Mouse (Mus musculus) right cerebral cortex, postnatal 4 days (tissue): ENCODE results near the gene Pdcd10.

Experiments used
- DNase-seq: peaks from one replicate; pipeline ENCODE4 v3.0.0-alpha.2; 2022

Gene Pdcd10

DNA sequence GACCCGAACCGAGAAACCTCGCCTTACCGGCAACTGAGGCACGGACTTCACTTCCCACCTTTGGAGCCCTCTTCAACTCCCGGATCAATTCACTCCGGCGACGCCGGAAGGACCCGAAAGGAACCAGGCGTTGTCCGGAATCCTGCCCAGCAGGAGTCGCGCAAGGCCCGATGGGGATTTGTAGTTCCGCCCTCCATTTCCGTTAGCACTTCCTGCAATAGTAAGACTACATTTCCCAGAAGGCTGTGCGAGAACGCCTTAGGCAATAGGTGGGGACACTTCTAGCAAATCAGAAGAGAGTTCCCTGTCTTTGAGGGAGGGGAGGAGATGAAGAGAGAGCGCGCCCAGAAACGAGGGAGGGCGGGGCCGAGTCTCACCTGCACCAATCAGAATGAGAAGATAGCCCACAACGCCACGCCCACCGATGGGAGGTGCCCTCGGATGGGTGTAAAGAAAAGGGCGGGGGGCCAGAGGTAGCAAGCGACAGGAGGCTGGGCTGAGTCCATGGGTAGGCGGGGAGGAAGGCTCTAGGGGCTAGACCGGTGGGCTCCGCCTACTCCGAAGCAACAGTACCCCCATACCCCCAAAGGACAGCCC, at the start of gene Pdcd10:
Gene Pdcd10, minus strand, starts transcription at position 162 of the 597 bp plus-strand sequence.
- DNase-seq = peak; percentile 98

DNA sequence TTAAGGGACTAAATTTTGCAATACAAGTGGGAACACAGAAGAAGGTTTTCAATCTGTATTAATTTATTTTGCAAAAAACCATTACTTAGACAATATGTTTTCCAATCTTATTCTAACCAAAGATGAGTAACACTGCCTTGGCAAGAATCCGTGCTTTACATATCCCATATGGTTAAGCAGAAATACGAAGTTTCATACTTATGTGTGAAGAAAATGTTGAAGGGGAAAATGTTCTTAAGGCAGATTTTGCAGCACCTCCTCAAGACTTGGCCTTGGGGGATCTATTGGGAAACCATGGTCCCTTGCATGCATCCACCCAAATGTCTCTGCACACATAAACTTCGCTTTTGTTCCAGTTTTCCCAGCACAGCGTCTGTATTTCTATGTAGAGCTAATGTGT, 28.2 kb upstream of the Pdcd10 start:
- no peak for DNase-seq

DNA sequence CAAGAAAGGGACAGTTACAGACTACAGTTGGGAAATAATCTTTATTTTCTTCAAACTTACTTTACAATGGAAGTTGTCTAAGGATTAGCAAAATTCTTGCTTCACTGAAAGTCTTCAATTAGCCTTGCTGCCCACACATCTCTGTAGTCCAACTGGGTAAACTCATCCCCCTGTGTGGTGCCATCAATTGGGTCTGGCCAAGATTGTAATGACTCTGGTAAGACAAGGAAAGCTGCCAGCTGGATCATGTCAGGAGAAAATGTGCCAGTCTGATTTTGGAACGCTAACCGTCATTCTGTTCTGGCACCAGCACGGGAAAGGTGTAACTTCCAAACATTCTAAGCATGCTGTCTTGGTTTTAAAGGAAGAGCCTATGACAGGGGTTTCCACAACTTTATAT, 26.6 kb upstream of the Pdcd10 start:
- DNase-seq = no peak

DNA sequence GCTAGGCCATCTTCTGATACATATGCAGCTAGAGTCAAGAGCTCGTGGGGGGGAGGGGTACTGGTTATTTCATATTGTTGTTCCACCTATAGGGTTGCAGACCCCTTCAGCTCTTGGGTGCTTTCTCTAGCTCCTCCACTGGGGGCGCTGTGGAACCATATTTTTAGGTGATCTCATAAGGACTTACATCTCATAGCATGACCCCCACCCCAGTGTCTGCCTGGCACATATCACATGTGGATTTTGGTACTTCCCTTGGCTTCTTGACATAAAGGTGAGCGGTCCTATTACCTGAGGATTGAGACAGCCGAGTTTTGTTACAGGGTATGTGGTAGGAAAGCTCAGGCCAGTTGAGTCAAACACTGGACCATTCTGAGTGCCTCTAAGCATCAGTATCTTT, 22.7 kb upstream of the Pdcd10 start:
- peak; percentile 24 for DNase-seq

DNA sequence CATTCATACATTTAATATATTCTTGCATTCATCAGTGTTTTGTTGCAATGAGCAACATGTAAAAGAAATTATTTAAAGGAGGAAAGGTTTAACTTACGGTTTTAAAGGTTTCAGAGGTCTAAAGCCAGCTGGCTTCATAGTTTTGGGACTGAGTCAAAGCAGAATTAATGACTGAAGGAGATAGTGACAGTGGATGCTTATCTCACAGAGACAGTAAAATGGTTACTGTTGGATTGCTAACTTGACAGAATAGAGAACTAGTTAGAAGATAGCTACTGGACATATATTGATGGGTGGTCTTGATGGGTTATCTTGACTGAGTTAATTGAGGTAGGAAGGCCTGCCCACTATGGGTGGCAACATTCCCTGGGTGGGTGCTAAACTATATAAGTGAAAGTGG, 18.9 kb upstream of the Pdcd10 start:
- DNase-seq = no peak

DNA sequence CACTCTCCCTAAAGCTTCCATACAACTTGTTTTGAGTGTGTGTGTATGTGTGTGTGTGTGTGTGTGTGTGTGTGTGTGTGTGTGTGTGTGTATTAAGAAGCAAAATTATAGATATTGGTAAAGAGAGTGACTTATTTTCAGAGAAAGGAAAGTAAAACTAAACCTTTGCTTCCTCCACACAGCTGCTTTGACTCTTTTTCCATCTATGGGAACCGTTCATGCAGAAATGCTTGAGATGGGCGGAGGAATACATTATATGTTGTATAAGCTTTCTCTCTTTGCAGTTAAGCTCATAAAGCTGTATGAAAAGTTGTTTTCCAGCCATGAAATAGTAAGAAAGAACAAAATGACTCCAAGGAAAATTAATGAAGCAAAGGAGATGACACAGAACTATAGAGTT, 17.4 kb upstream of the Pdcd10 start:
- no peak for DNase-seq

DNA sequence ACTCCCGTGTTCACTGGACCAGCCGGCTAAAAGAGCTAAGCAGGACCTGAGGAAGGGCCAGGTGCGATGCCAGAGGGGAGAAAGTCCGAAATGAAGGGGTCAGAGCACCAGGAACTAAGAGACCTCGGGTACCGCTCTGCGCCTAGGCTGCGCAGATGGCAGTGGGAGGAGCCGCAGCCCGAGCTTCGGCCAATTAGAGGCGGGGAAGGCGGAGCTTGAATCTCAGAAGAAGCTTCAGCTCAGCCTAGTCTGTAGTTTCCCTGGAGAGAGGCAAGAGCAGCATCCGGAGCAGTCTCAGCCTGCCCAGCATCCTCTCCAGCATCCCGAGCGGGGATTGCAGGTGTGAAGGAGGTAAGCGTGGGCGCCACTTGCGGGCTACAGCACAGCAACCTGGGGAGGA, 636 bp upstream of the Pdcd10 start, which contains the start of gene Serpini1:
Gene Serpini1, plus strand, starts transcription at position 256 of the 400 bp plus-strand sequence.
- peak; percentile 78 for DNase-seq

DNA sequence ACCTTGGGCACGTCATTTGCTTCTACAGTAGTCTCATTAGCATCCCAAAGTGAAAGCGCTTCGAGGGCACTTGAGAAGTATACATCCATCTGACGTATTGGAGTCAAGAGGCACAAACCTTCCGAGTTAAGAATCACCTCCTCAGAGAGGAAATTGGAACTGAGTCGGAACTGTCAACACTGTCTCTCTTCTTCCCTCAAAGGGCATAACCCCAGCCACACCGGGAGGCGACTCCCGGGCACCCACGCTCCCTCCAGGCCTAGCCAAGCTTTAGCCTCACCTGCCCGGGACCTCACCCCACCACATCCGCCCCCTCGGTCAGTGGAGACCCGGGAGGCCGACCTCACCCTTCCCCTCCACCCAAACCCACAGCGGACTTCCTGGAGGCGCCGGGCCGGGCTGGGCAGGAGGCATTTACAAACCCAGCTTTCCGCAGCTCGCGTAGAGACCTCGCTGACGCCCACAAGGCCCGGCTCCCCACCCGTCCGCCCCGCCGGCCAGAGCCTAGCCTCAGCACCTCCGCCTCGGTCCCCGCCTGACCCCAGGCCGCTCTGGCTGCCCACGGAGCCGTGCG, 448 bp downstream of the Pdcd10 start:
- no peak for DNase-seq

DNA sequence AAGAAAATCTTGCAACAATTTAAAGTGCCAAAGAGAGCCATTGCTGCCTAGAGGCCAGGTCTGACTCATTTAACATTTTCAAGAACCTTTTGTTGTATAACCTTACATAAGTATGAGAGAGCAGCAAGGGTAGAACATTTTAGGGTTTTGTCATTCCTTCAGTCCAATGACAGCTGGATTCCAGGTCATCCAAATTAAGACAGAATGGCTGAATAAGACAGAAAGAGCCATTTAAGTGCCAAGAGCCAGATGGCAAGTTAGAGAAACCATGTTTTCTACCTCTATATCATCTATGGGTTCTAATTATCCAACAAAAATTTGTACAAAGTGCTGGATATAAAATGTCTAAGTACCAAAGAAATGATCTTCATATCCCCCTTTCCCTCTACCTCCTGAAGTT, 5.4 kb downstream of the Pdcd10 start:
- no peak for DNase-seq

DNA sequence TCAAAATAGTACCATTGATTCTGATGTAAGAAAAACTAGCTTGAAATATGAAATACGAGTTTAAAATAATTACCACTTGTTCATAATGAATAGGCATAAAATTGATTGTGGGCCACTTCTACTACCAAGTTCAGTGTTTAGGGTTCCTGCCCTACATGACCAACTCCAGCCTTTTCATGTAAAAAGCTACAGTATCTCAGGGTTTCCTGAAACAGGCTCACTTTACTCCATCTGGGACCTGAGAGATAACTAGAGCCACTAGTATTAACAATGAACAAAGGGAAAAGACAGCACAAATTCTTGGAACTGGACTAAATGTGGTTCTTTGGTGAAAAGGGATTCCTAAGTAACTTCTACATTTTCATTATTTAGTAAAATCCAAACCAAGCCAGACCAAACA, 12.4 kb downstream of the Pdcd10 start:
- DNase-seq = no peak

DNA sequence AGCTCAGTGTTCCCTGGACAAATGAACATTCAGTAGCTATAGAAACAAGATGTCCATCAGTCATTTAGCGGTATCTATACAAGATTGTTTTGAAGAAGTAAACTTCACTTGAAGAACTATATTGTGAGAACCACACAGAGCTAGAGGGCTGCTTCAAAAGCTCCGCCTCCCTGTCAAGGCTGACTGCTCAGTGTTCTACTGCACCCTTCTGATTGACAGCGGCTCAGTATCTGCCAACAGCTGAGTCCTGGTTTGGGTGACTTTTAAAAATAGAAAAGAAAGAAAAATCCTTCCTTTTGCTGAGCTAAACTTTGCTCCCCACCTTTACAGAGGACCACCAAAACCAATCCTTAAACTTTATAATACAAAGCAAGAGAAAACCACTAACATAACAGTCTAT, 13.8 kb downstream of the Pdcd10 start:
- no peak for DNase-seq

DNA sequence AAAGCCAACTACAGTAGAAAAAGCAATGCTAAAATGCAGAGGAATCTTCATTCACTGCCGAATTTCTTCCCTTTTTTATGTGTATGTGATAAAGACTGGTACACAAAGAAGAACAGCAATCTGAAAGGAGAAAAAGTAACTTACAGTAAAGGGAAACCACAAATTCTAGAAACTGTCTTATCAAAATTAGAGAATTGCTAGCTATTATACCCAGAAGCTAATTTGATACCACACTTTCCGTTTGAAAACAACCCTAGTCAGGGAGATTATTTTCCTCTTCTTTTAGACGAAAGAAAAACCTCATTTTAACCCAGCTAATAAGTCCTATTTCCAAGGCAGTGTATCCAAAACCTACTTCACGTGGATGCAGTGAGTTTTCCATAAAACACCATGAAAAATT, 15.4 kb downstream of the Pdcd10 start:
- no peak for DNase-seq

DNA sequence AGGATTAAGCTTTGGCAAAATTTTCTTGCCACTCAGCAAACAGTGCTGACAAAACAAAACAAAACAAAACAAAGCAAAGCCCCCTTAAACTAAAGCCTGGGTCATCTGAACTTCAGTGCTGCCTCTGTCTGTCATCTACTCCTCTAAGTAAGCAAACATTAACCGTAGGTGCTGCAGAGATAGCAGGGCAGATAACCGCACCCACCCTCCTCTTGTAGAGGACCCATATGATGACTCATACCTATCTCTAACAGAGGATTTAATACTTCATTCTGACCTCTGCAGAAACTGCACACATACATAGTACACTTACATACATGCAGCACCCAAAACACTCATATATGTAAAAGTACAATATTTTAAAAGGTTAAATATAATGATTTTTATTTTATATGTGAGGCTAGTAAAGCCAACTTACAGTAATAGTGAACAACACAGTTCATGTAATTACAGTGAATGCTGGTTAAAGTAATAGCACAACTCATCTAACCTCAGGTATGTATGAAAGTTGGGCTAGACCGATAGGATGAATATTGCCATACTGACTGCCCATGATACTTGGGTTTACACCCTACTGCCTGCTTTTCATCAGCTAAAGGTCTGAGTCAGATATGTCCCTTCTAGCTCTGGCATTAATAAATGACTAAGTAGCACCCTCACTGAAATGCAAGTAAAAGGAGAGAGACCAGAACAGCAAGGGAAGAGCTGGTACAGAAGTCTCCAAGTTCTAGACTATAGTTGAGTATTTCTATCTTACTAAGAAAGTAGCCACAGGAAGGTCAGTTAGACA, 22.4 kb downstream of the Pdcd10 start:
- no peak for DNase-seq

DNA sequence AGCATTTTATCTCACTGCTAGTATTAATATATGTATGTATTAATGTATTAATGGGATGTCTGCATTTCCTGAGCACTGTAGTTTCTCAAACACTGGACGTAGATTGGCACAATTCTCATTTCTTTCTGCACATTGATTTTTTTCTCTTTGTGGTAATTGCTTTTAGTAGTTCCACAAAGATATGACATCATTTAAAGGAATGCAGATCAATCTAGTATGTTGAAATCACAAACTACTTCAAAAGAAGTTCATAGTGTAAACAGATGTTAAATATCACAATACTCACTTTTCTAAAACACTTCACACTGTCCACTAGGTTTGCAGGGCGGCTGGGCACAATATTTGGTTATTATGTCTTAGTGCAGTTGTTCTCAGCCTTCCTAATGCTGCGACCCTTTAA, 25.6 kb downstream of the Pdcd10 start:
- DNase-seq = no peak

DNA sequence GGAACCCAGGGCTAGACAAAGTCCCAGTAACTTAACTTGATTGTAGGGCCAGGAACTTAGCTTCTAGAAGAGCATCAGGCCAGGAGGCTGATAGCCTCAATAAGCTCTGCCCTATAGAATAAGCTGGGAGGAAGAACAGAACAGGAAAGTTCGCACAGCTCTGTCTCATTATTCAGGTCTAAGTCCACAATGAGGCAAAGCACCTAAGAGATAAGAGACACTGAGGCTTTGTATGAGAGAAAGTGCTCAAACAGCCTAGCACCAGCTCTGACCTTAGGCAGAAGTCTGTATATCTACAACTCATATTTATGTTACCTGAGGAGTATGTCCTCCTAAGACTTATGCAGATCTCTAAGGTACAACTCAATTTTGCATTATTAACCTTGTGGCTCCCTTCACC, 34.1 kb downstream of the Pdcd10 start:
- no peak for DNase-seq

DNA sequence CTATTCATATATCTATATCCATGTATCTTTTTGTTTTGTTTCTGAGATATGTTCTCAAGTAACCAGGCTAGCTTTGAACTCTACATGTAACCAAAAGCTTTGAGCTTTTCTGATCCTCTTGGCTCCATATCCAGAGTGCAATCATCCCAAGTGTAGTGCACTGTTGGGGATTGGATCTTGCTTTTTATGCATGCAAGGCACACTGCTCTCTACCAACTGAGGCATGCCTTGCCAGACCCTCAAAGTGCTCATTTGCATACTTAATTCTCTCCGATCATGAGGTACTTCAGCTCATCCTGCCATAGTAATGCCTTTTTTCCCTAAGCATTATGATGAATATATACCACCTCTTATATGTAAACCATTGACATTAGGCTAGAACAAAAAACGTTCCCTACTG, 35.3 kb downstream of the Pdcd10 start:
- no peak for DNase-seq

DNA sequence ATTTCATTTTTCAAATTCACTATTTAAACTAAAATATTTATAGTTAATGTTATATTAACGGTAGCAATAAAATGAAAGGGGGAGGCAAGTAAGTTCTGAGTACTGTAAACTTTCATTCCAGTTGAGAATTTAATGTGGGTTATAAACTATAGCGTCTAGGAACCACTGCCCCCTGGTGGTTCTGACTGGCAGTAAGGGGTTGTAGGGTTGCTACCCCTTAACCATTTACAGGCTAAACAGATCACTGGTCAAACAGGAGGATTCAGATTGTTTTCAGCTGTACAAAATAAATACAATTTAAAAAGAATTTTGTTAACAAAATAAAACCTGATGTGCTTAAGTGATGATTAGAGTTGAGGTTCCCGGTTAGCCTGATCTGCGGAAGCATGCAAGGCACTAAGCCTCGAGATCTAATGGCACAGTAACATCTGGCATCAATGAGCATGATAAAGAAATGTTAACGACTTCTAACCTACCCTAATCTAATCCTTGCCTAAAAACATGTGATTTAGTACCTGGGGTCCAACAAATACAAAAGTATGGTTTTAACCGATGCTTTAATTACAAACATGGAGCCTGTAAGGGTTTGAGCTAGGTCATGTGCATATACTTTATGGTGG, 38.9 kb downstream of the Pdcd10 start:
- DNase-seq = peak; percentile 64

DNA sequence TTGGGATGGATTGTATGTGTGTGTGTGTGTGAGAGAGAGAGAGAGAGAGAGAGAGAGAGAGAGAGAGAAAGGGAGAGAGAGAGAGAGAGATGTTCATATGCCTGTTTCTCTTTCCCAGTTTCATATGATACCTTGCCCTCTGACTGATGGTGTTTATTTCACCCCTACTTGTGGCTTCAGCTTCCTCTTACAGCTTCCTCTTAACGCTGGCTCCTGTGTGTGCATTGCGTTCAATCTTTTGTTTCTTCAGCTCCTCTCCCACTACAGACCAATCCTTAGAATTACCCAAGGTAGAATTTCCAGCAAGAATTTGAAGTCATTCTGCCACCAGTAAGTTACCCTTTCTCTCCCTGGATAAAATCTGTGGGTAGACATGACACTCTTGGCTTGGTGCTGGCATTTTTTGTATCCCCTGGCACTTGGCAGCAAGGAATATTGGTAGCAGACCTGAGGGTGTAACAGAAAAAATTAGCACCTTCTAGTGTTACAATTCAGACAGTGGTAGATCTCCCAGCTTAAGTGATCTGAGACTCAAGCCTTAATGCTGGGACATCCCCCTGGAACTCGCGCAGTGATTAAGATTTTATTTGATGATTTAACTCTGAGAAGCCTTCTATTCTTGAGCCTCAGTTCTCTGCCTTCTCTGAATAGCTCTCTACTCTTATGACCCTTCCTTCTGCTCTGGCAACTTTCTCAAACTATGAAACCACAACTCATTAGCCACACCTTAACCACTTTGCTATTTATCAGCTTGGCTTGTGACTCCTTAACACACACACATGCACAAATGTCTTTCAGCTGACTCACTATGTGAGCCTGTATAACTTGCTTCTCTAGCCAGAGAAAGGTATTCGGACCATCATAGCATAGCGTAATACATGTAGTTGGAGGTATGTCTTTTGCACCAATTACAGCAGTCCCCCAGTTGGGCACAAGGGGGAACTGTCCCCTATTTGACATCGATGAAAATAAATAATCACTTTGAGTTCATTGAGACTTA, 57.4 kb downstream of the Pdcd10 start:
- DNase-seq = no peak

DNA sequence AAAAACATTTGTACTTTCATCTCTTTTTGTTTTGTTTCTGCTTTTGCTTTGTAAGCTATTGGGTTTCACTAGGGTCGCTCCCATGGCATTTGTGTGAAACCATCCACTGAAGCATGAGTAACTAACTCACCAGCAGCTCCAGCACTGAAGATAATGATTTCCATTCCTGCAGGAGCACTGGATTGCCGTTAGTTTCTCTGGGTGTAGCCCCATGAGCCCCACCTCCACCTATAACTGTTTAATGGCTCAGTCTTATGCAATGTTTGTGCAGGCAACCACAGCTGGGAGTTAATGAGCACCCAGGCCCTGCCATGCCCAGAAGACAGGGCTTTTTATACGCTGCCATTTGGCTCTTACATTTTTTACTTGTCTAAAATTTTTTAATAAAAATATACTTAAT, 63.7 kb downstream of the Pdcd10 start:
- DNase-seq = no peak

DNA sequence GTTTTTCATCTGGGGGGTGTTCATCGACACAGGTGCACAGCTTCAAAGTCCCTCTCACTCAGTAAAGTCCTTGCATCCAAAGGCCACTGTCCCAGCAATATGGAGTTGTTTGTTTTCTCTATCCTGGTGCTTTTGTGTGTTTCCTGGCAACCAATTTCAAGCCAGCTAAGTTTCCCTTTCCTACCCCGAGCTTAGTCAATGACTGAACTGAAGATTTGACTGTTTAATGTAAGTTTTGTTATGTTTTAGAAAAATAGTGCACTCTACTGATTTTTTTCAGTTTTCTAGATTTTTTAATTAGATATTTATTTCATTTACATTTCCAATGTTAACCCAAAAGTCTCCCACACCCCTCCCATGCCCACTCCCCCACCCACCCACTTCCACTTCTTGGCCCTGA, 74.6 kb downstream of the Pdcd10 start, which contains the start of gene Wdr49:
Gene Wdr49, minus strand, starts transcription at position 101 of the 400 bp plus-strand sequence.
- DNase-seq = no peak

DNA sequence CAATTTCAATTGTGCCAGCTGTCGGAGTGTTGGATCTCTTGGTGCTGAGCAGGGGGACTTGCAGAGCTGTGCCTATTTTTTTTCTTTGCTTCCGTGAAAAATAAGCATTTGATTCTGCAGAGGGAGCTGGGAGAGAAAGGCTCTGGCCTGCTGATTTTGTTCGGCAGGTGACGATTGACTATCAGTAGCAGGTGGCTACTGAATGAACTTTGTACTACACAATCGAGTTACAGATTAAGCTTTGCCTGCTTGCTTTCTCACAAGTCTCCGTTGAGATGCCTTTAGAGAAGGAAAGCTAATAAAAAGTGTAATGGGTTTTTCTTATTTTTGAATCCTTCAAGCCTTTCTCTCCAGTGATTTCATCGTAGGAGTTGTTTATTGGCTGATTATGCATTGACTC, 81.5 kb downstream of the Pdcd10 start:
- no peak for DNase-seq

DNA sequence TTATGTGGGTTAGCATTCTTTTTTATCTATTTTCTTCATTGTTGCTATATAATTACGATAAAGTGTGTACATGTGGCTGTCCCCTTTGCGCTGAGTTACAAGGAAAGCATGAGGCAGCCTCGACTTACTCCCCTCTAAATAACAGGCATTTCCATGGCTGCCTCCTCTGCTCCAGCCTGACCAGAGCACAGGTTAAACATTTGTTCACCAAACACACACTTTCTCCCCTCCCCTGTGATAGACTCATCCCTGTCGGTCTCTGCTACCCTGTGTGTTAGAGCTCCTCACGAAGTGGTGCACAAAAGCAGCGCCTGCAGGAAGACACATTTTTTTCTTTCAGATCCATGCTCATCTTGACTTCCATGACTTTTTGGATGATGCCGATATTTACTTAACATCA, 82.0 kb downstream of the Pdcd10 start:
- no peak for DNase-seq

DNA sequence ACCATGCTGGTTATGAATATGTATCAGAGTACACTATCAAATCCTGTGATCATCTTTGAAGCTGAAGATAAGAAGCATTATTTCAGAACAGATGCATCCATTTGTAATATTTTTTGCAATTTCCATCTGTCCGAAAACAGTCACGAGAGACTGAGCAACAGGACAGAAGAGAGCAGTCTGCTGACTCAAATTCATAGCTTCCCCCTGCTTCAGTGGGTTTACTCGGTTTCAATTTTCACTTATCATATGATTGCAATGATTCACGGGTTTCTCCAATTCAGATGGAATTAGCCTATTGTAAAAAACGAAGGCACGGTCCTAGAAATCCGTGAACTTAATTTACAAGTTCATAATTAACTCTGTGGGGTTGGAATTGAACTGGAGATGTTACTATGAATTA, 88.5 kb downstream of the Pdcd10 start:
- DNase-seq = no peak
